Mouse (Mus musculus) adrenal gland, adult 8-10 months (tissue): ENCODE results near the gene Pnpla2. TPM values are rescaled to one million over a fixed set of nuclear protein-coding genes. Genes with fewer than 3 reads are reported as not detected.
"Not testable (repeated sequence)": the region's sequence is repeated elsewhere in the genome, so short reads cannot be mapped to it uniquely, and the experiment has no call there.

Experiments
- DNase-seq: peaks from one replicate; pipeline ENCODE4 v3.0.0; 2022
- total RNA-seq, 4 experiments: library from RNA; stranded (reverse); gene quantifications; 2 replicates each; pipeline ENCODE4 v1.2.4; 2022

Pnpla2 gene
- total RNA-seq: 100 to 1,000 TPM; 256 to 532 (median 452) TPM

DNA sequence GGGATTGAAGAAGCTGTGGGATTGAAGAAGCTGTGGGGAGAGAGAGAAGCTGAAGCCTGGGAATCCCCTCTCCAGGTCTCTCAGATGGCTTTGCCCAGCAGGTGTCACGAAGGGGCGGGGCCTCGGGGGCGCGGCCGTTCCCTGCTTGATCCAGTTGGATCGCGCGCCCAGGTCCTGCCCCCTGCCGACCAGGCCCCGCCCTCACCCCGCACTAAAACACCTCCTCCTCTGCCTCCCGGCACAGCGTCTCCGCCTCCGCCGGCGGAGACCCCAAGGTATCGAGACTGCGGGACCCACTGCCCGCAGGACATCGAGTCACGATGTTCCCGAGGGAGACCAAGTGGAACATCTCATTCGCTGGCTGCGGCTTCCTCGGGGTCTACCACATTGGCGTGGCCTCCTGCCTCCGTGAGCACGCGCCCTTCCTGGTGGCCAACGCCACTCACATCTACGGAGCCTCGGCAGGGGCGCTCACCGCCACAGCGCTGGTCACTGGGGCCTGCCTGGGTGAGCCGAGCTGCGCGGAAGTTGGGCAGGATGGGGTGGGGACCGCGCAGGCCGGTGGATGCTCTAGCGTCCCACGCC lies at the start of gene Pnpla2:
Gene Pnpla2, plus strand, starts transcription at position 232 of the 585 bp plus-strand sequence.
- DNase-seq: peak; percentile 92

DNA sequence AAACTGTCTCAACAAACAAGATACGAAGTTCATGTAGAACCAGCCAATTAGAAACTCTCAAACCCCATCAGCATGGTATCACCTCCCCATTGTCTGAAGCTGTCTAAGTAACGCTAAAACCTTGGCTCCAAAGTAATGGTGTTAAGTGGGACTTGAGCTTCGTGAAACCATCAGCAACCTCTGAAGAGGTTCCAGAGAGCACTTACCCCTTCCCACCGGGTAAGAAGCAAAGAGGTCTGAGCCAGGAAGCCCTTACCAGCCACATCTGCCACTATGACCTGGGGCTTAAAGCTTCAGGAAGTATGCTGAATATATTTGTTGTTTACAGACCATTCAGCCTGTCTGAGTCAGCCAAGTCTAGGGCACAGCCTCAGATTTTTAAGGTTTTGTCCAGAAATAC lies 49.5 kb upstream of the Pnpla2 start:
- no peak for DNase-seq

DNA sequence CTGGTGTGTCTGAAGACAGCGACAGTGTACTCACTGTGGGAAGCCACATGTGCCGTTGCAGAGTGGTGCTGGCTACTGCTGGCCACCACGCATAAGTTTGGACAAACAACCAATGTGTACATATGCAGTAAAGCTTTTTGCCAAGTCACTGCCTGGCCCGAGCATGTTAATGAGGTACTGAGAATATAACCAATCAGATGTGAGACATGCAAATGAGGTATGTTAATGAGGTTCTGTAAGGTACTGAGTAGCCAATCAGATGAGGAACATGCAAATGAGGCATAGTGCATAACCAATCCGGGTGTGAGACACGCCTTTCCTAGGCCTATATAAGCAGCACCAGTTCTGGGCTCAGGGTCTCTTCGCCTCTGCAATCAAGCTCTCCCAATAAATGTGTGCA lies 47.3 kb upstream of the Pnpla2 start:
- DNase-seq: not testable (repeated sequence)

DNA sequence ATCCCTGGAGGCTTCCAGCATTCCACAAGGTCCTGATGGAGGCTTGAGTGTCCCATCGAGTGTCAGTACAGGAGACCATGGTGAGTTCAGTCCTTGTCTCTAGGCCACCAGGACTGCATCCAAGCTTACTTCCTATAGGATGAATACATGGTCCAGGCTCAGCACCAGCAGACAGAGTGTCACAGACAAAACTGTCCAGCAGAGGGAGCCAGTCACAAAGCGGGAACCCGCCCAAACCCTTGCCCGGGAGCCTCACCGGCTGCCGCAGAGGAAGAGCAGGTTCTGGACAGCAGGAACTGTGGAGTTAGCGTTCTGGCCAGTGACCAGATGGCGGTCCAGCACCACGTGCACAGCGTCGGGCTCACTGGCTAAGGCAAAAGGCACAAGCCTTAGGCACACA lies 46.2 kb upstream of the Pnpla2 start:
- DNase-seq: peak; percentile 76

DNA sequence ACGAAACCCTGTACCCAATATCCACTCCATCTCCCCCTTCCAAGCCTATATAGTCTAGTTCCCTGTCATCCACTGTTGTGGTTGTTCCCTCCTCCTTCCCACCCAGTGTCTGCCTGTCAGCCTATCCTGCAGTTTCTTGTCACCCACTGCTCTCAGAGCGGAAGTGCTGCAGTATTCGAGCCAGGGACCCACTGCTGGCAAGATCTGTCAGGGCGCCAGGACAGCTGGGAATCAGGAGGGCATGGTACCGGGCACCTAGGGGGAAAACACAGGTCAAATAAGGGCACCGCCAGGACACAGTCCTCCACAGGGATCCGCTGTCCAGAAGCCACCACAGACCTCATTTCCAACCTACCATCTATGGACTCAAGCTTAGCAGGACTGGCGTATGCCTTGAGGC lies 44.4 kb upstream of the Pnpla2 start:
- DNase-seq: no peak

DNA sequence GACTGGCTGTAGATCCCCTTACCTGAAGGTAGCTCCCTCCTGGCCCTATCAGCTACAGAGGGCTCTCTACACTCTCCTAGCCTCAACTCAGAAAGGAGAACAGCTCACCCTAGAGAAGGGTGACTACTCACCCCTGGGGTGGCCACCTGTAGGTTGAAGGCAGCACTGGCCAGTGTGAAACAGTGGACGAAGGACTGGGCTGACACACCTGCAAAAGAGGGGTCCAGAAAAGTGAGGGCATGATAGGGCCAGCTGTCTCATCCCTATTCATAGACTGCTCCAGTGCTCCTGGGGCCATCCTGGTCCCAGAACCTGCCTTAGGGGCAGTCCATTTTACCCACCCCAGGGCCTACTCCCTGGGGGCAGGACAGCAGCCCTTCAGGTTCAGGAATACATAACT lies 43.3 kb upstream of the Pnpla2 start:
- no peak for DNase-seq

DNA sequence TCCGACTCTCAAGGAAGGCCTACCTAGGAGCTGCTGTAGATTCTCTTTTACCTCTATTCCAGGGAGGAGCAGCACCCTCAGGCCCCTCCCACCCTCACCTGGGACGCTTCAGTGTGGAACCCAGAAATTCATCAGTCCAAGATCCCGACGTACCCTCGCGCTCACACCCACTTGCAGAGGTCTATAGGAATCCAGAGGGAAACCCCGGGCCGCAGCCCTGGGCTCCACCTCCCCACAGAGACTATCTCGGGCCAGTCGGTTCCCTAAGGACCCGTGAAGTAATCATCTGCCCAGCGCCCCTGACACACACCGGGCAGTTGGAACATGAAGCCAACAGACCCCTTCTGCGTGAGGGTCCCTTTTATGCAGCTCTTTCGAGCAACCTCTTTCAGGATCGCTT lies 41.7 kb upstream of the Pnpla2 start:
- DNase-seq: no peak

DNA sequence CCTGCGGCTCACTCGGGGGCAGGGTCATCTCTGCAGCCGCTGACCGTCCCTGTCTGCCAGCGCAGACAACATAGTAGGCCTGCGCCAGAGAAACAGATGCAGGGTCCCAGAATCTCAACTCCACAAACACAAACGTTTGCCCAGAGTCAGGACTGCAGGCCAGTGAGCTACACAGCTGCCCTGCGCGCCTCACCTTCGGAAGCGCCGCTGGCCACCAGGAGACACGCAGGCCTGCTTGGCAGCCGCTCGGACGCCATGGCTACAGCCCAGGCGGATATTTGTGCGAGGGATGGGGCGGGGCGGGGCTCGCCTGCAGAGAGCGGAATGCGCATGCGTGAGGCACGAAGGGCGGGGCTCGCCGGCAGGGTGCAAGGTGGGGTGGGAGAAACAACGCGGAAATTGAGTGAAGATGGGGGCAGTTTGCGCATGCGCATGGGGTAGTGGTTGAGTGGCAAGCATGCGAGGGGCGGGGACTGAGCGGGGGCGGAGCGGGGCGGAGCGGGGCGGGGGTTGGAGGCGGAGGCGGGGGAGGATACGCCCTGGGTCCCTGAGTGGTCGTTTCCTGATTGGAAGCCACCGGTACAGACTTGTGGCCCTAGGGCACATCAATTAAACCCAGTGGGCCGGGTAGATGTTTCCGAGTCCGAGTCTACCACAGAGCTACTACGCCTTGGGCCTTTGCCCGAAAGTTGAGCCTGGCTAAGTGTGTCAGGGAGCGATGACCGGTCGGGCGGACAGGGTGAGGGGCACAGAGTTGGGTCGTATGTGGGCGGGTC lies 41.0 kb upstream of the Pnpla2 start, which contains the start of gene Gatd1:
Gene Gatd1, minus strand, starts transcription at position 328 of the 776 bp plus-strand sequence.
- DNase-seq: peak; percentile 98

DNA sequence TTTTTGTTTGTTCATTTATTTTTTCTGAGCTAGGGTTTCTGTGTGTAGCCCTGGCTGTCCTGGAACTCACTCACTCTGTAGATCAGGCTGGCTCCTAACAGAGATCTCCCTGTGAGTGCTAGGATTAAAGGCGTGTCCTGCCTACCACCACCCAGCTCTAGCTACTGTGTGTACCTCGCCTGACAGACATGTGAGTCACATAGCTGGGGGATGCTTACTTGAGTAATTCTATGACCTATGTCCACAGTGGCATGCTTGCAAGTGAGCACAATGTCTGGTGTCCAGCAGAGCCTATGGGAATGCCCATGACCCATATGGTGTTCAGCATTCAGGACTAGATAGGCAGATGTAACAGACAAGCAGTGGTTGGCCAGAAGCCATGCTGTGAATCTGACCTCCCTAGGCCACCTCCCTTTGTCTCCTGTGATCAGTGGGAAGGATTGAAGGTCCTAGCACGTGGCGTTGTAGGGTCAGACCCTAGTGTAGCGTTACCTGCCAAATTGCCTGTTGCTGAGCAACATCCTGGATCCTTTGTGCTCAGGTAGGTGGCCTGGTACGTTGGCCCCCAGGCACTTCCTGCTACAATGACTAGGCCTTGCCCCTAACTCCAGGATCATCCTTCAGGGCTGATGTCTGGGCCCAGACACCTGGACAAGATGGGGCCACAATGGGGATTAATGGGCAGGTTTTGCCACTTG lies 38.7 kb upstream of the Pnpla2 start:
- DNase-seq: no peak

DNA sequence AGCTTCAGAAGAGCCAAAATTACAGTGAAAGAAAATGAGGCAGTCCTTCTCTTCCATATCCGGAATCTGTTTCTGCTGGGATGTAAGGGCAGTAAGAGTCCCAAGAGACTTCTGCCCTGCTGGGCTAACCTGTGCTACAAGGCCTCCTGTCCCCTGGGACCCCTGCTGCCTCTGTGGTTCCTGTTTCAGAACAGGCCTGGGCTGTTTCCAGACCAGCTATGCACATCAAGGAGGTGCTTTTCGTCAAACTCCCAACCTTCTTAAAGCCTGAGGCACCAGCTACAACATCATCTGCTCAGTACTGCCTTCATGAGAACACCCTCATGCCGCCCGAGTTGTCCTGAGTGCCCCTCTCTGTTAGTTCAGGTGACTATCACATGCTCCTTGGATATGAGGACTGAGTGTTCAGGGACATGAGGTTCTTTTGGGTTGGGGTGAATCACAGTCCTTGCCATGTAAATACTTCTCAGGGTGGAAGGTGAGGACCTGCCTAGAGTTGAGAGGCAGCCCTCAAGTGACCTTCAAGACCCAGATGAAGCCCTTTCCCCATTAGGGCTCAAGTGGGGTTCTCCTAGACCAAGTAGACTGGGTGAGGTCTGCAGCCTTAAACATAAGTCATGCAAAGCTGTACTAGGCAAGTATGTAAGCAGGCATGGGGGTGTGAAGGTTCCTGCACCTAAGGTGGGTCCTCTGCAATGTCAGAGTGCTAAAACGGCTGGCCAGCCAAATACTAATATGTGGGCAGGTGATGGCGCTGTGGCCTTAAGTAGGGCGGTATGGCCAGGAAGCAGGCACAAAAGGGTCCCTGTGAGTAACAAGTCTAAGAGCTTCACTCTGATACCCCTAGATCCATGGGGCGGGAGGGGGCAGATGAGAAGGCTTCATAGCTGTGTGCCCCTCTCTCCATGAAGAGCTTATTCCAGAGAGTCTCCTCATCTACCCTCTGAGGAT lies 37.0 kb upstream of the Pnpla2 start:
- DNase-seq: no peak

DNA sequence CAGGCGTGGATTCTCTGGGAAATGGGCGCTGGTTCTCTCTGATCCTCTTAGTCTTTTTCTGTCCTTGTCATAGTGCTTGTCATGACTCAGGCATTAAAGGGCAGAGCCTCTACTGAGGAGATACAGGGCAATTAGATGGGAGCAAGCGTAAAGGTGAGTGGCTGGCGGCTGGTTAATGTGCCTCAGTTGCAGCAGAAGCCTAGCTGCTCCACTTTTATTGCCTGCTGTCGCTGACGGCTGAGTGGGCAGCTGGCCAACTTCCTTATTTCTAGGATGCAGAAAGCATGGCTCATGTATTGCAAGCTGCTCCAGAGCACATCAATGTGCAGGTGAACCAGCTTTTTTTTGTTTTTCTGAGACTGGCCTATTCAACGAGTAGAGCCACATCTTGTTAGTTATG lies 36.0 kb upstream of the Pnpla2 start:
- no peak for DNase-seq

DNA sequence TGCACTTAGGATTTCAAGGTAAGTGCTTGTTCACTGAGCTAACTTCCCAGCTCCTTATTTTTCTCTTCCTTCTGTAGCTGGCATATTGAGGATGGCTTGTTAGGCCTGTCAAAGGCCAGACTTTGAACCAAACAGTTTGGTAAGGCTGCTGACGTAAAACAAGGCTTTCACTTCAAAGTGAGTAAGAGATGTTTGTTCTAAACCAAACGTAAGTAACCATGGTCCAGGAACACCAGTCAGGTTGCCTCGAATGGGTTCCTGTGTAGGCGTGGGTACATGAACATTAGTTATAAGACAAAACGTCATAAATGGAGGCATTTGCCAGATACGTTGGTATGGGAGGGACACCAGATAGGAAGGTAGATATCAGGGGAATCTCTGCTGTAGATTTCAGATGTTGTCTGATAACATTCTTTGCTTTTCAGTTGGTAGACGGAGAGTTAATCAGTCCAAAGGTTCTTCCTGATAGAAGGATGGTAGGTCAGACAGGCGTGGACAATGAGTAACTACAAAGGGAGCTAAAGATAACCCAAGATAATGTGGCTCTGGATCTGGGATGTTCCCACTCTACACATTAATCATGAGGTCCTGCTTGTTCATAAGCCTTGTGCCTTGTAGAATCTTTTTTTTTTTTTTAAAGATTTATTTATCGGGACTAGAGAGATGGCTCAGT lies 34.8 kb upstream of the Pnpla2 start:
- no peak for DNase-seq

DNA sequence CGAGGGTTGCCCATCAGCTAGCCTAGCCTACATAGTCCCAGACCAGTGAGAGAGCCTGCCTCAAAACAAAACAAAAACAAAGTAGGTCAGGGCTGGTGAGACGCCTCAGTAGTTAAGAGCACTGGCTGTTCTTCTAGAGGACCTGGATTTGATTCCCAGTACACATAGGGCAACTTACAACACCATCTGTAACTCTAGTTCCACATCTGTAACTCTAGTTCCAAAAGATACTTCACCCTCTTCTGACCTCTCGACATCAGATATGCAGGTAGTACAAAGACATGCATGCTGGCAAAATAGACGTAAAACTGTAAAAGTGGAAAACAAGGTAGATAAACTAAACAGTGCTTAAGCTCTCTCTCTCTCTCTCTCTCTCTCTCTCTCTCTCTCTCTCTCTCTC lies 31.2 kb upstream of the Pnpla2 start:
- no peak for DNase-seq

DNA sequence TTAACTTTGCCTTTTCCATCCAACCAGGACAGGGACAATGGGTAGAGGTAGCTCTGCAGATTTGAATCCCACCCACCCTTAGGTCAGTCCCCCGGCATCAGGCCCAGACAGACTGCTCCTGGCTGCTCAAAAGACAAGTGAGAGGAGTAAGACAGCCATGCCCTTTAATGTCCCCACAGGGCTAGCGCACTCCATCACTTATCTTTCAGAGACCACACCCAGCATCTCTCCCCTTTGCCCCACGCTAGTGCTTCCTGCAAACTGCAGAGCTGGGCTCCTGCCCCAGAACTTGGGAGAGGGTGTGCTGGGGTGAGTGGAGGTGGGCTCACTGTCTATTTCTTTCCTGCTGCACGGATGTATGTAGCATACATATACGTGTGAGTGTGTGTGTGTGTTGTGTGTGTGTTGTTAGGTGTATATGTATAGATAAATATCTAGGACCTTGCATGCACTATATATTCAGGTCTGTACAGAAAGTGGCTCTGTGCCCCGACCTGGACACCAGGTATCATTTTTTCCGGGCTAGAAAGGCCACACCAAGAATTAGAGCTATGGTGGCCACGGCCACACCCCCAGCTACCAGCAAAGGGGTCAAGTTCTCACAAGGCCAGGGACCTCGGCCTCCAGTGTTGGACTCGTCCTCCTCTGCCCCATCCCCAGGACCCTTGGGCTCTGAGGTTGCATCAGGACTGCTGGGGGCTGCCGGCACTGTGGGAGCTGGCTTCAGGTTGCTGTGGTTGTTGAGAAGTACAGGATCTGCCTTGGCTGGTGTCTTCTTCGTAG lies 27.9 kb upstream of the Pnpla2 start:
- no peak for DNase-seq

DNA sequence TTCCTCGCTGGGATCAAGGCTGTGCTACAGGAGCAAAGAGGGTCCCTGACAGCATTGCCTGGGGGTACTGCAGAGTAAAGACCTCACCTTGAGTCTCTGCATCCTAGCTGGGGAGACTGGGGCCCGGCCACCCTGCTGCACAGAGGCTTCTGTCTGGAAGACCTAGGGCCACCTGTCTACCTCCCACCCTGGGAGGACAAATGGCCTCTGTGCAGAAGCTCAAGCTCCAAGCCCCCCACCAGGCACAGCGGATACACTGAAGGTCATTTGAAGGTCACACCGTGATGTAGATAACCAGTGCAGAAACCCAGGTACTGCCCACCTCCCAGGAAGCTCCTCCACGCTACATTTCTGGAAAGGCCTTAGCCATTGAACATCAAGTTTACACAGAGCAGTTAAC lies 26.3 kb upstream of the Pnpla2 start:
- no peak for DNase-seq

DNA sequence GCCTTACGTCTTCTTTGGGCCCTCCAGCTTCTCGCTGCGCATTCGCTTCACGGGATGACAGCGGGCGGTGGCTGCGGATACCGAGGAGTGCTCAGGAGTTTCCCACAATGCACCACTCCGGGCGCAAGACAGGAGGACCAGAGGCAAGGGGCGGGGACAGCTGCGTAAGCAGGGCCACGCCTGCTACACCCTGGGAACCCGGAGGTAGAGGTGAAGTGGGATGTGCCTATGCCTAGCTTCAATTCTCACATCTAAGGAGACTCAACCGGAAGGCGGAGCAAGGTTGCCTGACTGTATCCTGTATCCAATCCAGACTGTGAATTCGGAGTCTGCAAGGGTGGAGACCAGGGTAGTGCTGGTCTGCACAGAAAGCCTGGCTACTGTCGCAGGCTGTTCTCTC lies 25.7 kb upstream of the Pnpla2 start, which contains the start of gene Cend1:
Gene Cend1, minus strand, starts transcription at position 182 of the 400 bp plus-strand sequence.
- no peak for DNase-seq

DNA sequence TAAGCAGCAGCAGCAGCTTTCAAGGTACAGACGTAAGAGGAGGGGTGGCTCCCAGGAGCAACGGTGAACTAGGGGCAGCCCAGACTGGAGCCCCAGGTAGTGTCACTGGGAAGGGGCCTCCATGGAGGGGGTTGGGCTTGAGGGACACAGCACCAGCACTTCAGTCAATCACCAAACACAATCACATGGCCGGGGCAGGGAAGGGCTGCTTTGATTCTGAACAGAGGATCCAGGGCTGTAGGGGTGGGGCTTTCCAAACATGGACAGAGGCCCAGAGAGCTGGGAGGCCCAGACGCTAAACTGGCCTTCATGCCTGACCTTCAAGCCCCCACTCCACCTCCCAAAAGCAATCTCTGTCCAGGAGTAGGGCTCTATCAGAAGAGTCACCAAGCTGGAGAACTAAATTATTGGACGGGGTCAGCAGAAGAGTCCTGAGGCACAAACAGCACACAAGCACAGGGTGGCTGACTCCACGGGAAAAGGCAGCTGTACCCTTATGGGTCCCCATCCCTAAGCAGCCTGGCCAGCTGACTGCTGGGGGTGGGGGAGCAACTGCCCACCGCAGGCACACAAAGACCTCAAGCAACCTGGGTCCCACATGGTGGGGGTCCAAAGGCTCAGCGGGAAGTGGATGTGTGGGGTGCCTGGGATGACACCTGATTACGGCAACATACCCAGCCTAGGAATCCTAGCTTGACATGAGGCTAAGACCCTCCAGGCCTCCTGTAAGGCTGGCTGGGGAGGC lies 25.0 kb upstream of the Pnpla2 start:
- DNase-seq: no peak

DNA sequence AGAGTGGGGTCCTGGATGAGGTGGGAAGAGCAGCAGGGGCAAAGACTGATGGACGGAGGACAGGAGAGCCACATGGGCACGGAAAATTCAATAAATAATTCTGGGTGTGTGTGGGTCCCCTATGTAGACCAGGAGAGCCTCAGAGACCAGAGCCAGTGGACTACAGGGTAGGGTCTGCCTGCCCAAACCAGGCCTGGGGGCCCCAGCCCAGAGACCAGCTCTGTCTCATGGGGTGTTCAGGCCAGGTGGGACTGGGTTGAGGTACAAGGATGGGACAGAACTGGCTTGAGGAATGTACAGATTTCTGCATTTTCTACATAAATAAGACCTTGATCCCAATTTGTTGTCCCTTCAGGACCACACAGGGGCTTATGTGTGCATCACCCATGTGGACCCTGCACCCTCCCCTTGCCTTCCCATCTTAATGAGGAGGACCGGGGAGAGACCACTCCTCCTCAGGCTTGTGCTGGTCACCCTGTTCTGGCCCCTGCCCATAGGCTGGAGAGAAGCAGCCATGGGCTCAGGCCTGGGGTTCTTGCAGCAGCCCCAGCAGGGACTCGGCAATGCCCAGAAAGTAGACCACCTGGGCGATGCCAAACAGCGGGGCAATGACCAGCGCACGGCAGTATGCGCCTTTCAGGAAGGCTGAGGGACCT lies 24.3 kb upstream of the Pnpla2 start:
- no peak for DNase-seq

DNA sequence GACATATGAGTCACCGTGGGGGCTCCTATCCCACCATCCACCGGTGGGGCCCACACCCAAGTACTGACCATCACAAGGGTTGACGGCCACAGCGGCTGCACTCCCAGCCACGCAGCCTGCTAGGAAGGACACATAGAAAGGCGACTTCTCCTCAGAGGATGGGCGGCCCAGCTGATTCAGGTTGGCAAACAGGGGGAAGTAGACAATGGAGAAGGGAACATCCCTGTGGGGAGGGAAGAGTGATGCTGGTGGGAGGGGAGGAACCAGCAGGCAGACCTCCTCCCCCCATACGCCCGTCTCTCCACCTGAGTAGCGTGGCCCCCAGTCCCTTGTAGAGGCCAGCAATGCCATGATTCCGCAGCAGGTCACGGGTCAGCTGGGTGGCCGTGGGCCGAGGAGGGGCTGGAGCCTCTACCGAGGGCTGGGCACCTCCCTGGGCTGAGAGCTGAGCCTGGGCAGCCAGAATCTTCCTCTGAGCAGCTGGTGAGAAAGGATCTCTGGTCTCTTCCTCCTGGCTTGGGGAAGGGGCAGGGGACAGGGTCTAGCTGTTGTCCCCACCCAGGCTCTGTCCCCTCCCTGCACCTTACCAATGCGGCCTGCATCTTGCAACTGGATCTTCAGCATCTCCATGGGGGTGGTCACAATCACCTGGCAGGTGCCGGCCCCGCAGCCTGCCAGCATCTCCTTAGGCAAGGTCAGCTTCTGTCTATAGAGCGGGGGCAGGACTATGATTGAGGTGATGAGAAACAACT lies 23.4 kb upstream of the Pnpla2 start:
- no peak for DNase-seq
